Mouse (Mus musculus) C2C12 (cell line): Measurements from ENCODE around the gene Wdr24.

ENCODE experiments used
- CTCF ChIP-seq: IDR thresholded peaks from one replicate; pipeline ENCODE4 v1.5.1; 2011; ENCODE audit not compliant: control insufficient read depth, insufficient read depth, insufficient read length
- FOSL1 ChIP-seq: IDR thresholded peaks from one replicate; pipeline ENCODE4 v1.8.0; 2011; ENCODE audit warnings: mild to moderate bottlenecking, low read length; ENCODE audit not compliant: poor library complexity, insufficient read depth, severe bottlenecking
- MAX ChIP-seq: IDR thresholded peaks from one replicate; pipeline ENCODE4 v1.6.1; 2011; ENCODE audit warnings: mild to moderate bottlenecking, control low read depth
- MYOD1 ChIP-seq: IDR thresholded peaks from one replicate; pipeline ENCODE4 v1.6.1; 2011; ENCODE audit warnings: low read depth; ENCODE audit not compliant: control insufficient read depth, insufficient read length
- MYOG ChIP-seq: IDR thresholded peaks from one replicate; pipeline ENCODE4 v1.6.1; 2011; ENCODE audit not compliant: control insufficient read depth, insufficient read length; ENCODE audit errors: extremely low read depth
- USF1 ChIP-seq: IDR thresholded peaks from one replicate; pipeline ENCODE4 v1.6.1; 2011; ENCODE audit warnings: low read depth, mild to moderate bottlenecking, control low read depth, moderate library complexity

DNA sequence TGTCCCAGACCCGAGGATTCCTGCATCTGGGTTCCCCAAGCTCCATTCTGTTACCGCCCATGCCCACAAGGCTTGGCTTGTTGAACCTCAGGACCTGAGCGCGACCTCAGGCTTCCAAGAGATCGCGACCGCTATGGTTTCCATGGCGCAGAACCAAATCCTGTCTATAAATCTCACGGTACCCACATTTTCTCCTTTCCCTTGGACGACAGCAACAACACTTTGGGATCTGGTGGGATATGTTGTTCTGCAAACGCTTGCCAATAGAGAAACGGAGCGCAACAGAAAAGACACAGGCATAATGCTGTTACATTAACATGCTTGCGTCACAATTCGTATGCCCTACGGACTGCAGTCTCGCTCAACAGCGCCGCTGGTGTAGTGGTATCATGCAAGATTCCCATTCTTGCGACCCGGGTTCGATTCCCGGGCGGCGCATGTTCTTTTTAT lies 51.3 kb downstream of the Wdr24 start, which contains the start of gene Mettl26:
- TF ChIP-seq CTCF (no peak), MYOD1 (no peak), USF1 (no peak), MAX (no peak), MYOG (no peak), FOSL1 (no peak)
